Mouse (Mus musculus) spleen, adult 2 months (tissue): Measurements from ENCODE around the gene Pacsin2.

Experiments used
- CTCF ChIP-seq: fragments of 200-500 bp; IDR thresholded peaks from 2 replicates; pipeline ENCODE4 v1.5.1; 2011; ENCODE audit warnings: mild to moderate bottlenecking, inconsistent platforms; ENCODE audit not compliant: insufficient read depth, insufficient read length, insufficient replicate concordance; ENCODE audit errors: extremely low read depth
- POLR2A ChIP-seq: fragments of 200-500 bp; IDR thresholded peaks from 2 replicates; pipeline ENCODE4 v1.6.1; 2011; ENCODE audit warnings: low read depth, low read length, inconsistent platforms

GRCm38 (mm10) chr15:83444425-83444824 is 20.0 kb downstream of the Pacsin2 start:
- TF ChIP-seq CTCF = no peak
- no peak for TF ChIP-seq POLR2A
